Comparison of ENCODE assay signal across 19 mouse cellular contexts in genomic region chr2:29674545-29674944, GRCm38 (mm10). TPM values are rescaled to one million over a fixed set of nuclear protein-coding genes. Genes with fewer than 3 reads are reported as not detected.
DNase-seq lines count a peak whose midpoint lies in the region; ATAC-seq and TF ChIP-seq lines count a peak whose summit lies in the region.
"Had no signal": no experiment of that assay in that cellular context is flagged by ENCODE, and none has a peak within 500 bp of the region (broad histone marks: within the 10 kb centered on the region; RNA-seq: fewer than 3 reads in every experiment).

No protein-coding gene starts in this region.

- intact Hi-C loops in gastrocnemius, adult 2 months (cut with DNase I), result loop anchor here (5.0 kb wide), 1 partner anchor 33 kb away; no protein-coding TSS in a partner anchor

- H3K27ac ChIP-seq in gastrocnemius, adult 2 months, result peak overlapping the region; percentile 38; the same call in 1 of the 2 replicates
- peak overlapping the region; percentile 37 for H3K27ac ChIP-seq in layer of hippocampus, adult 2 months
- H3K27ac ChIP-seq in midbrain, embryonic 10.5 days (replicated peaks), result peak overlapping the region; percentile 46
- no peak overlapping the region for H3K27ac ChIP-seq in midbrain, postnatal 0 days (ENCODE audit: low read depth, low read length)
- H3K27ac ChIP-seq in liver, postnatal 0 days (ENCODE audit: low read depth), result 0 out of 2 replicates have a peak overlapping the region, but pooled peaks have one; percentile 29
- H3K27ac ChIP-seq: embryonic facial prominence, embryonic 13.5 days; forebrain, embryonic 13.5 days; heart, embryonic 10.5 days; hindbrain, embryonic 14.5 days had no signal

- peaks cover 62% of the 10 kb centered on the region for H3K4me1 ChIP-seq in midbrain, embryonic 10.5 days
- peaks cover 3% of the 10 kb centered on the region; the same call in 1 of the 2 replicates for H3K4me1 ChIP-seq in midbrain, postnatal 0 days (ENCODE audit: insufficient read depth, low read length)
- H3K4me1 ChIP-seq in liver, postnatal 0 days (ENCODE audit: insufficient read depth), result peaks cover 49% of the 10 kb centered on the region

- no peak for DNase-seq in gastrocnemius, adult 2 months
- DNase-seq in gastrocnemius, adult 18-20 months (ENCODE audit: low spot score), result no peak
- DNase-seq in layer of hippocampus, adult 2 months (ENCODE audit: low spot score in 2 of 2), result no peak
- no peak for DNase-seq in layer of hippocampus, adult 18-20 months (ENCODE audit: low spot score in 2 of 2)
- DNase-seq in midbrain, embryonic 10.5 days (ENCODE audit: low spot score), result no peak
- no peak for DNase-seq in midbrain, postnatal 0 days (ENCODE audit: low spot score)
- DNase-seq in liver, postnatal 0 days, result no peak
- no peak for DNase-seq in thymus, adult 18-20 months
- DNase-seq: adrenal gland, postnatal 10 days; cerebellum, adult 11 months; cerebellum, adult 9-10 months; gastrocnemius, postnatal 10 days; heart, adult 18-20 months; heart, postnatal 10 days; heart, postnatal 4 days had no signal

- WGBS in midbrain, embryonic 10.5 days, result 40% methylated on average over 2 of the region's 2 CpGs
- 29% methylated on average over 2 of the region's 2 CpGs for WGBS in midbrain, postnatal 0 days
- WGBS in liver, postnatal 0 days (ENCODE audit: insufficient replicate concordance), result 53% methylated on average over 2 of the region's 2 CpGs

- H3K9ac ChIP-seq in midbrain, postnatal 0 days (replicated peaks; ENCODE audit: low read length, poor library complexity, severe bottlenecking), result no peak overlapping the region
- no peak overlapping the region for H3K9ac ChIP-seq in liver, postnatal 0 days (replicated peaks)
- H3K9ac ChIP-seq: embryonic facial prominence, embryonic 13.5 days; forebrain, embryonic 13.5 days; hindbrain, embryonic 14.5 days had no signal

- H3K4me3 ChIP-seq in gastrocnemius, adult 2 months, result no peak overlapping the region
- H3K4me3 ChIP-seq in layer of hippocampus, adult 2 months, result no peak overlapping the region
- H3K4me3 ChIP-seq in midbrain, embryonic 10.5 days, result 0 out of 2 replicates have a peak overlapping the region, but pooled peaks have one; percentile 7
- H3K4me3 ChIP-seq in midbrain, postnatal 0 days (ENCODE audit: low read depth, low read length), result no peak overlapping the region
- no peak overlapping the region for H3K4me3 ChIP-seq in liver, postnatal 0 days (ENCODE audit: low read depth, low read length)
- H3K4me3 ChIP-seq: embryonic facial prominence, embryonic 13.5 days; forebrain, embryonic 13.5 days; heart, embryonic 10.5 days had no signal

- TF ChIP-seq CTCF in gastrocnemius, adult 2 months (IDR thresholded peaks at IDR 0.05), result no peak
- TF ChIP-seq CTCF in layer of hippocampus, adult 2 months (conservative IDR thresholded peaks at IDR 0.05), result no peak
- no peak for TF ChIP-seq CTCF in midbrain, postnatal 0 days (IDR thresholded peaks at IDR 0.05)
- TF ChIP-seq CTCF in liver, postnatal 0 days (IDR thresholded peaks at IDR 0.05; ENCODE audit: low read depth), result no peak

- no peaks in the 10 kb centered on the region for H3K27me3 ChIP-seq in midbrain, embryonic 10.5 days (ENCODE audit: low read depth, poor library complexity, severe bottlenecking)
- H3K27me3 ChIP-seq in midbrain, postnatal 0 days (ENCODE audit: insufficient read depth, low read length), result no peaks in the 10 kb centered on the region
- no peaks in the 10 kb centered on the region for H3K27me3 ChIP-seq in liver, postnatal 0 days (ENCODE audit: insufficient read depth, low read length)
- H3K27me3 ChIP-seq: embryonic facial prominence, embryonic 13.5 days; forebrain, embryonic 13.5 days had no signal

- ATAC-seq in midbrain, postnatal 0 days (ENCODE audit: low FRiP score), result no peak
- no peak for ATAC-seq in liver, postnatal 0 days
- ATAC-seq: forebrain, embryonic 13.5 days had no signal

- H3K9me3 ChIP-seq in midbrain, embryonic 10.5 days (replicated peaks), result no peaks in the 10 kb centered on the region
- no peaks in the 10 kb centered on the region for H3K9me3 ChIP-seq in midbrain, postnatal 0 days (ENCODE audit: low read length)
- H3K9me3 ChIP-seq in liver, postnatal 0 days (ENCODE audit: low read length), result no peaks in the 10 kb centered on the region
- H3K9me3 ChIP-seq: embryonic facial prominence, embryonic 13.5 days; forebrain, embryonic 13.5 days; heart, embryonic 10.5 days had no signal

- no peak overlapping the region for H3K4me2 ChIP-seq in midbrain, postnatal 0 days (ENCODE audit: low read depth, low read length, poor library complexity, severe bottlenecking)
- H3K4me2 ChIP-seq in liver, postnatal 0 days (ENCODE audit: low read depth, low read length), result no peak overlapping the region
- H3K4me2 ChIP-seq: embryonic facial prominence, embryonic 13.5 days; forebrain, embryonic 13.5 days; hindbrain, embryonic 14.5 days had no signal

- TF ChIP-seq EP300 in liver, postnatal 0 days (IDR thresholded peaks at IDR 0.05; ENCODE audit: low read depth), result no peak

- H3K36me3 ChIP-seq in midbrain, embryonic 10.5 days, result peaks cover 8% of the 10 kb centered on the region
- H3K36me3 ChIP-seq in midbrain, postnatal 0 days (ENCODE audit: insufficient read depth, low read length), result no peaks in the 10 kb centered on the region
- 0 out of 2 replicates have a peak, but pooled peaks cover 4% of the 10 kb centered on the region for H3K36me3 ChIP-seq in liver, postnatal 0 days (replicated peaks; ENCODE audit: insufficient read depth, low read length)

RNA-seq across cellular contexts. Expression of gene Rapgef1, which starts 55.0 kb away (rescaled TPM):
- 100 to 1,000 TPM; 135 to 139 TPM for total RNA-seq in gastrocnemius, adult 2 months (2021)
- total RNA-seq in gastrocnemius, adult 18-20 months (2021), result 100 to 1,000 TPM; 137 to 155 TPM
- 10 to 100 TPM; 91.3 to 94.9 TPM for total RNA-seq in layer of hippocampus, adult 2 months (2021)
- 10 to 100 TPM; 83.8 to 88.5 TPM for total RNA-seq in layer of hippocampus, adult 18-20 months (2021)
- 14.4 and 15.4 TPM in 2 replicates for polyA plus RNA-seq in midbrain, embryonic 10.5 days (2016; fragmentation: Nextera tagmentation; extraction: Ambion mirVana)
- total RNA-seq in midbrain, postnatal 0 days (2014; rRNA removed), result 98.7 and 109 TPM in 2 replicates
- polyA plus RNA-seq in midbrain, postnatal 0 days (2015; fragmentation: Nextera tagmentation; extraction: Ambion mirVana), result 15.4 and 16.2 TPM in 2 replicates
- 4.8 and 5.1 TPM in 2 replicates for polyA plus RNA-seq in liver, postnatal 0 days (2015; fragmentation: Nextera tagmentation; extraction: Ambion mirVana)
